Mouse (Mus musculus): ENCODE results near the gene Prrc2b. TPM values are rescaled to one million over a fixed set of nuclear protein-coding genes. Genes with fewer than 3 reads are reported as not detected.

Prrc2b gene
- 10 to 100 TPM; 33.6 to 40.3 (median 35.2) TPM for polyA plus RNA-seq (2017; shearing (Covaris generic))

DNA sequence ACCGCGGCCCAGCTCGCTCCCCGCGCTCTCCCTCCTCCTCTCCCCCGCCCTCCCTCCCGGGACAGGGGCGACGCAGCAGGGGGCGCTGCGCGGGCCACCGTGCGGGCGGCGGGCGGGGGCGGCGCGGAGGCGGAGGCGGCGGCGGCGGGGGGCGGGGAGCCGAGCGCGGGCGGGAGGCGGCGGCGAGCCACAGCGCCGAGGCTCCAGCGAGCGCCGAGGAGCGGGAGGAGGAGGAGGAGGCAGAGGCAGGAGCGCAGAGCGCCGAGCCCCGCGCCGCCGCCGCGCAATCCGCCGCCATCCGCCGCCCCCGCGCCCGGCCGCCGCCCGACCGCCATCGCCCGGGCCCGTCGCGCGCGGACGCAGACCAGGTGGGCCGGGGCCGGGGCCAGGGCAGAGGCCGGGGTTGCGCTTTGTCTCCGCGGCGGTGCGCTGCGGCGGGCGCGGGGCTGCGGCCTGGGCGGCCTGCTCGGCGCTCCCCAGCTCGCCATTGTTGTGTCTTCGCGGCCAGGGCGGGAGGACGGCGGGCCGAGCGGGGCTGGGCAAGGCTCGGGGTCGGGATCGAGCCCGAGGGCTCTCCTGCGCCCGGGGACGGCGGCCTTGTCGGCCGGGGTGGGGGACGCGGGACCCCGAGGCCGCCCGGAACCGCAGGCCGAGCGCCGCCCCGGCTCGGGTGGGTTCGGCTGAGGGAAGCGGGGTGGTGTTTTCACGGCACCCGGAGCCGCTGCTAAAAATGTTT, at the start of gene Prrc2b:
Prrc2b (plus strand) TSS at position 159 of the 736 bp plus-strand sequence.
- ATAC-seq = peak; percentile 30

DNA sequence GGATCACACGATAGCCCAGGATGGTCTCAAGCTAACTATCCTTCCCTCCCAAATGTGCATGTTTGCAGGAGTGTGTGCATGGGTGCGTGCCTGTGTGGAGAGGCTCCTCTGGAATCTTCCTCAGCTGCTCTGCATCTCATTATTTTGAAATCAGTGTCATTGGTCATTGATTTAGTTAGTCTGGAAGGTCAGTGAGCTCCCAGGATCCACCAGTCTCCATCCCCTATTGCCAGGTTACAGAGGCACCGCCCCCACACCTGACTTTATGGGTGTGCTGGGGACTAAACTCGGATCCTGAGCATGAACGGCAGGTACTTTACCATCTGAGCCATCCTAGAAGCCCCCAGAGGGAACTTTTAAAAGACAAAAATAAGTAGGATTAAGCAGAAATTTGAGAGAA, 47.9 kb upstream of the Prrc2b start:
- ATAC-seq = no peak

DNA sequence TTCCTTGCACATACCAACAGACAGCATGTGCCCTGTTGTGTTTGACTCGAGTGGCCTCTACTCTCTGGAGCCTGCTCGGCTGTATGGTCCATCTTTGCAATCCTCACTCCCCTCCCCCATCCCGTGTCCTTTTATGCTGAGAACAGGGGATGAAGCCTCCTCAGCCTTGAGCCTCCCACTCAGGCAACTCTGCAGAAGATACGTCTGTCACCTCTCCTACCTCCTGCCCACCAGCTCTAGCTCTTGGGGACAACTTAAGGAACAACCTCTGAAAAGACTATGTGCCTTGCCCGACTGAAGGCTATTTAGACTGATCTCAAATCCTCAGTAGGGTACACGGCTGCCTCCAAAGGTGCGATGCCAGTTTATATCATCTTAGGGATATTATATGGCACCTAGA, 47.3 kb upstream of the Prrc2b start:
- no peak for ATAC-seq

DNA sequence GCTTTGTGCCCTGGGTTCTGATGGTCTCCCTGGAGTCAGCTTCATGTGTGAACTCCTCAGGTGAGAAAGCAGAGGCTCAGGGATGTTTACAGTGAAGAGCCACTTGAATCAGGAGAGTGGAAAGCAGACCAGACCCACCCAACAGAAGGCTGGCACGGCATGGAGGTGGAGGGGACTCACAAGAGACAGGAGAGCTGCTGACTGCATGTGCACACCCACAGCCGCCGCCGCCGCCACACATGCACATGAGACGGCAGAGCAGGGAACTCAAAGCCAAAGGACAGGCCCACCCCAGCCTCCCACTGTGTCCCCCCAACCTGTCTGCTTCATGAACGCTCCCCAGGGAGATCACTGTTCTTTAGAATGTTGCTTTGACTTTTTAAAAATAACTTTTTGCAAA, 46.8 kb upstream of the Prrc2b start:
- no peak for ATAC-seq

DNA sequence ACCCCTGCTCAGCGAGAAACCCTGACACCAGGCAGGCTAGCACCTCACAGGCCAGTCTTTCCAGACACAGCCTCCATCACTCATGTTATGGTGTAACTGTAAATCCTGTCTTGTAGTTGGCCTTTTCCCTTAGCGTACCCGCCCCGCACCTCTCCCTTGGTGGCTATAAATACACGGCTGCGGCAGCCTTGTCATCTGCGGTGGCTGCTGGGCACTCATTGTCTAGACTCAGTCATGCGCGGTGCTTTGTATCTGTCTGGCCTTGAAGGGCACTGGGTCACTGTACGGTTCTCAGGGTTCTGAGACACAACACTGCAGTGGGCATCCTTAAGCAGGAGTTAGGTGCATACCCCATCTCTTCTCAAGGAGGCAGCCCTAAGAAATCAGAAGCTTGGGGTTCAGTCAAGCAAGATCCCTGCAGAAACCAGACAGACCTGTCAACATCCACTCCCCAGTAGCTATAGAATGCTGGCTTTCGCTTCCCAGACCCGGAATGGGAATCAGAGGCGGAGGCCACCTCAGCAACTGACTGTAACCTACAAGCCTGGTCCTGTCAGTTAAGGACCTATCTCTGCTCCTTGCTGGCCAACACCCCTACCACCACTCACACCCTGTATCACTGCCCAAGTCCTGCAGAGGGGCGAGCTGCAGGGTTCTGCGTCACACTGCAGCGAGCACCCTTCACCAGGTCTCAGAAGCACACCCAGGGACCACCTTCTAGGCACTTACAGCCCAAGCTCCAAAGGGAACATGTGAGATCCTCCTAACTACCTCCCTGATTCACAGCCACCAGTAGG, 45.6 kb upstream of the Prrc2b start:
- ATAC-seq = no peak

DNA sequence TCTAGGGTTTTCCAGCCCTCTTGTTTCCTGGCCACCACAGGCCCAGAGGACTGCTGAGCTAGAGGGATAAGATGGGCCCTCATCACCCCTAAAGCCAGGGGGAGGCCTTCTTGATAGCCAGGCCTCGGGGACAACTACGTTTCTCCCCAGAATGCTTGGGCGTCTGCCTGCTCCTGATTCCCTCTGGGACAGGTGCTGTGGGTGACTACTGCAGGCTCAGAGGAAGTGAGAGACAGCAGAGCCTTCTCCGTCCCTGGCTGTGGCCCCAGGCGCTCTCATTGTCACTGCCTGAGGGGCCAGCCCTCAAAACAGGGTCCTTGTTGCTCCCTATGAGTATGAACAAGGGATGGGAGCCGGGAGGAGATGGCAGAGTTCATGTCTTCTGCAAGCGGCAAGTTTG, 45.0 kb upstream of the Prrc2b start:
- ATAC-seq = no peak

DNA sequence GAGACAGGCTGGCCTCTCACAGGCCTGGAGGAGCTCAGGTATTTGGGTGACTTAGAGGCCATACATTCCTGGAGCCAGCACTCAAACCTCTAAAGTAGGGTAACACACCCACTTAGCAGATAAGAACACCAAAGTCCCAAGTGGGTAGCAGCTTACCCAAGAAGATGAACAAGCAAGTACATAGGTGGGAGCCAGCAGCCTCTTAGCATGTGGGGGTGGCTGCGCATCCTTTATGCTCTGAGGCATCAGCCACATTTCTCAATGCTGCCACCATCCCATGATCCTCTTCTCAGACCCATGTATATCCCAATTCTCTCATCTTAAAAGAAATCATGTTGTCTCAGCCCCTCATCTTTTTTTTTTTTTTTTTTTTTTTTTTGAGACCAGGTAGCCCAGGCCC, 39.6 kb upstream of the Prrc2b start:
- no peak for ATAC-seq

DNA sequence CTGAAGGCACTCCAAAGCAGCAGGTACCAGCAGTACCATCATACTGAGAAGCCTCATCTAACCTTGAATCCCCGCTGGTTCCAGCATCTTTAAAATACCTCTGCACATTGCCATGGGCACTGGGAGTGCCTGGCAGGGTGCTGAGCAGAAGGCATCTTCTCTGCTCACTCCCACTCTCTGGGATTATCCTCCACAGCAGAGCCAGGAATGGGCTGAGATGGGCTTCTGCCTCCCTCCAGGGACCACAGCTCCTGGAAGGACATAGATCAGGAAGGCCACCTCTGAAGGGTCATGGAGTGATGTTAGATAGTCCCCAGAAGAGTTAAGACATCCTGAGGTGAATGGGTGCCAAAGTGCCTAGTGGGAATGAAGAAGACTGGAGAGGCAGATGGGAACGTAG, 38.3 kb upstream of the Prrc2b start:
- ATAC-seq = no peak

DNA sequence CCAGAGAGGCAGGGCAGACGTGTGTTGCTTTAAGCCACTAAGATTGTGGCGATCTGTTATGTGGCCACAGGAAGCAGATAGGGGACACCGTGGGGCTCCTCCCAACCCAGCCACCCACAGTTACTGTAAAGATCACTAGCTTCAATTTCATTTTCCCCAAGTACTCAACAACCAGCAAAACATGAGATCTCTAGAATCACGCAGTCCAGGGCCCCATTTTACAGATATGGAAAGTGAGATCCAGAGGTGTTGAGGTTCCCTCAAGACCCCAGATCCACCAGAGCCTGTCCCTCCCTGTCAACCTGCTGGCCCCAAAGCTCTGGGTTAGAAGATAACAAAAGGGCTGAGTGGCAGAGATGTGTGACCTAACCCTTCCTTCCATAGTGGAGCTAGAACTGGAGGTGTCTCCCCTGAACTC, 35.0 kb upstream of the Prrc2b start:
- no peak for ATAC-seq

DNA sequence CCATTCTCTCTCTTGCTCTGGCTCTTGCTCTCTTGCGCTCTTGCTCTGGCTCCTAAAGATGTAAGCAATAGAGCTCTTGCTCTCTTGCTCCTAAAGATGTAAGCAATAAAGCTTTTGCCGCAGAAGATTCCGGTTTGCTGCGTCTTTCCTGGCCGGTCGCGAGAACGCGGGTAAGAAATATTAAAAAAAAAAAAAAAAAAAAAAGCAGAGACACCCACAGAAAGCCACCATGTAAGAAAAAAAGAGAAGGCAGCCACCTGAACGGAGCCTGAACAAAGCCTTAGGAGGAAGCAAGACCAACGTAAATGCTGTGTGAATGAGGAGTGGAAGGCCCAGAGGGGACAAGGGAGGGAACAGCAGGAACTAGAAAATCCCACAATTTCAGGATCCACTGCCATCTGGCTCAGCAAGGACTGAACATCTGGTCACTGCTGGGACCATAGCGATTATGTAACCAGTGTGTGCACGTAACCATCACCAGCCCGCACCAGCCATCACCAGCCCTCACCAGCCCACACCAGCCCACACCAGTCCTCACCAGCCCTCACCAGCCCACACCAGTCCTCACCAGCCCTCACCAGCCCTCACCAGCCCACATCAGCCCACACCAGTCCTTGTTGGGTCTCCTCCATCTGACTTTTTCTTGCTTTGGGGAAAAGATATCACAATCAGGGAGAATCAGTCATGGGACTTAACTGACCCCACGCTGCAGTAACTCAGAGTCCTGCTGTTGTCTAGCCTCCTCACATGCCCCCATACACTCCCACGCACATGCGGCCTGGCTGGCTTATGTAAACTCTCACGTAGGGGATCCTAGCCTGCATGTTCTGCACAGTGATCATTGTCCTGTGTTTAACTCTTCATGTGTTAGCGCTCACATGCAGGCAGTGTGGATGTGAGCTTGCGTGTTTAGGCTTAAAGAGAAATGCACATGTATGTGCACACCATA, 30.8 kb upstream of the Prrc2b start:
- no peak for ATAC-seq

DNA sequence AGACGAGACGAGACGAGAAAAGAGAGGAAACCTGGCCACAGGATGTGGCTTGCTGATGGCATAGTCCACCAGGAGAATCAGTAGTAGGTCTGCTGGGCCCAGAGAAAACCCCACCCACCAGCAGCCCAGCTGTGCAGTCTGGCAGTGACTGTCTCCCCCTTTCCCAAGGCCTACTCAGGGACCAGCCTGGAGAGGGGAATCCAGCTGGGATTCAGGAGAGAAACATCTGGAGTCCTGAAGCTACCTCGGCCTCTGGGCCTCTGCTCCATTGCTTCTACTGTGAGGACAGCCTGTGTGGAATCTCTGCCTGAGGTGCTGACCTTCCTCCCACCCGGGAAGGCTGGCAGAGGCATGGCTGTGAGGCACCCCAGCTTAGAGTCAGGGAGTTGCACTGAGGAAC, 29.7 kb upstream of the Prrc2b start:
- no peak for ATAC-seq

DNA sequence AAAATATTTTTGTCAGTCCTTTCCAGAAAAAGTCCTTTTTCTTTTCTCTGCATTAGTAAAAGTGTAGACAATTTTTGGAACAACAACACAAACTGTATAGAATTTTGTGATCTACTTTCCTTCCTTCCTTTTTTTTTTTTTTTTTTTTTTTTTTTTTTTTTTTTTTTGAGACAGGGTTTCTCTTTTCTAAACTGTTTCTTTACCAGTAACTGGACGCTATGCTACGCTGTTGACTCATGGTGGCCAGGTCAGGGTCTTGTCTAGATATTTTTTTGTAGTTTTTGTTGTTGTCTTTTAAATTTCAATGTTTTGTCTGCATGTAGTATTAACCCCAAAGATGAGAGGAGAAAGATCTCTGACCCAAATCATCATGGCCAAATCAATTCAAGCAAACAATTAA, 29.1 kb upstream of the Prrc2b start:
- no peak for ATAC-seq

DNA sequence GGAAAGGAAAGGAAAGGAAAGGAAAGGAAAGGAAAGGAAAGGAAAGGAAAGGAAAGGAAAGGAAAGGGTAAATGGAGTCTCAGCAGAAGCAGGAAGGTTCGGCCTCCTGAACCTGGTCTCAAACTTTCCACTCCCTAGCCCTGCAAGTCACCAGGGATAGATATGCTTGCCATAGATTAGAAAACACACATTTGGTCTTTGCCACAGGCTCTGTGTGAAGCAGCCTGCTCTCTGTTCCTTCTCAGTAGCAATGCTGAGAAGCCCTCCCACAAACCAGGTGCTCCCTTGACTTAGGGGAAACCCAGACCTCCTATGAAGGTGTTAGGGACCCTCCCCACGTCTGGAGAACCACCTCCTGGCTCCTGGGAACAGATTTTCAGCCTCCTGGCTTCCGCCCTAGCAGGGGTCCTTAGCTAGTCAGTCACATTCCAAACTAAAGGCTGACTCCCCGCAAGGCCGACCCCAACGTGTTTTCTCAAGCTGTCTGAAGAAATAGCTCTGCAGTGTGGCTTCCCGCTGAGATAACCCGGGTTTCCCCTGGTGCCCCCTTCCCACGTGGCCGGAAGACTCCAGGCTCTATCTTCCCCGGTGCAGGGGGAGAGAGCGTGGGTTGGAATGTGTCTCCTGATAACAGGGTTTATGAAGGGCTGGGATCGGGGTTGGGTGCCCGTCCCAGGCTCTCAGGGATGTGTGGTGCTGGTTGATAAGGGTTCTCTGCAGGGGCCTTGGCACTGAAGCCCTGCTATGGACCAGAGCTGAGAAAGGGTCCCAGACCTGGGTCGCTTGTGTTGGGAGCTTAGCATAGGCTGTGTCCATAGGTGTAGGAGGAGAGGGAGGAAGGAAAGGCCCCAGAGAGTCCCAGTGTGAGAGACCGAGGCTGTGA, 23.0 kb upstream of the Prrc2b start:
- ATAC-seq = no peak

DNA sequence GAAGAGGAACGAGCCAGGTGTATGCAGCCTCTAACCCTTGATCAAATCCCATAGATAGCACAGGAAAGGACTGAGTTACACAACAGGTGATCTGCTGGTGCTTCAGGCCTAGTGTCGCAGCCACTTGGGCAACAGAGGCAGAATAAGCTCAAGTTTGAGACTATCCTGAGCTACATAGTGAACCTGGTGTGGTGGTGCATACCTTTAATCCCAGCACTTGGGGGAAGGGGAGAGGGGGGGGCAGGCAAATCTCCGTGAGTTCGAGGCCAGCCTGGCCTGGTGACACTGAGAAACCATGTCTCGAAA, 22.4 kb upstream of the Prrc2b start:
- ATAC-seq = no peak

DNA sequence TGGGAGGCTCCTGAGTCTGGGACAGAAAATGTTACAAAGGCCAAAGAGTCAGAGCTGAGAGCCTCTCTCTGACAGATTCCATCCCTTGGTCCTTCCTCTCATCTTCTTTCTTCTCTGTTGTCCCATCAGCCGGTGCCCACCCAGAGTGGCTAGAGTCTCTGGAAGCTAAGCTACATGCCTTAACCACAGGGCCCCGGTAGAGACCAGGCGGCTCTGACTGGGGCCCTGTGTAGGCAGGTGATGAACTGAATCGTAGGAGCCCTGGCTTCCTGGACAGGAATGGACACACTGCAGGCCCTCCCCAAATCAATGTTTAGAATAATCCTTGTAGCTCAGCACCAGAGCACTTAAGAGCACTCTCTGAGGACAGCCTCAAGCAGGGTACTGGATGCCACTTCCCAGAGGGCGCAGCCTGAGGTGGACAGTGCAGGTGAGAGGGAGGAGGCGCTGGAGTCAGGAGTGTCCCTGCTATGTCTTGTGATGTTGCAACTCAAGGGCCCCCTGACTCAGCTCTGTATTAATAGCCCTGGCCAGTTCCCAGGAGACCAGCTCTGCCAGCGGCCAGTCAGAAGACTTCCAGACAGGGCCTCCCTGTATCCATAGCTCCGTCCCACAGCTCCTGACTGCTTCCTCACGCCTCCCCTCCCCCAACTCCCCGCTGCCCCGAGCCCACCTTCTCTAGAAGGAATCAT, 21.4 kb upstream of the Prrc2b start:
- no peak for ATAC-seq

DNA sequence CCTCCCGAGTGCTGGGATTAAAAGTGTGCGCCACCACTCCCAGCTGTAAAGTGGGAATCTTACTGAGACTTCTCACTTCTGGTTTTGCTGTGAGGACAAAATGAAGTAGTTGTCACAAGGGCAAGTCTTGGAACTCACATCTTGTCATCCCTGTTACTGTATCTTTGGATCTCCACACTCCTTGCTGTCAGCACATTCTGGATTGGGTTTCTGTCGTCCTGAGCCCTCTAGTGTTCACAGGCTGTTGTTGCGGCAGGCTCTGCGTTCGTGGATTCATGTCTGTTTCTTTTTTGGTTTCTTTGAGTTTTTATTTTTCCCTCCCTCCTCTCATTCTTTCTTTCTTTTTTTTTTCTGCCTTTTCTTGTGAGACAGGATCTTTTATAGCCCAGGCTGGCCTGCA, 20.4 kb upstream of the Prrc2b start:
- ATAC-seq = peak; percentile 64

DNA sequence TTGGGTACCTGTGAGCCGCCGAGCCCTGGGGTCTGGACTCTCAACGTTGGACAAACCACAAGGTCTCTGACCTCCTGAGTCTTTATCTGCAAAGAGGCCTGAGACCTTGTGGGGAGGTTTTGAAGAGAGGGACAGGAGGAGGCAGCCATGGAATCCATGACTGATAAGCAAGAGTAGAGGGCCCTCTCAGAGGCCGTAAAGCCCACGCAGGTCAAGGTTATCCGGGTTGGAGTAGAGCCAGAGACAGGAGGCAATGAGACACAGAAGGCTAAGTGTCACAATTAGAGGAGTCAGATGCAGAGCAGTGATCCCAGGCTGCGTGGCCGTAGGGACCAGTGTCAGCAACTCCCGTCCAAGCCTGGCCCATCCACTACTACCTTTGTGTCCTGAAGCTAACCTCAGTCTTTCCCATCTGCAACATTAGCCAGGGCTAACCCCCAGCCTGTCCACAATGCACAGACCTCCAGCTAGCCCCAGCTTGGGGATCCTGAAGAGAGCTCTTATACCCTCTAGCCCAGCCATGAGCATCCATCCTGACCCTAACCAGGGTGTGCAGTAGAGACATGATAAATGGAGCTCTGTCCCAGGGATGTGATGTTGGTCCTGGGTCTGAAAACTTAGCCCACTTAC, 19.6 kb upstream of the Prrc2b start:
- ATAC-seq = no peak

DNA sequence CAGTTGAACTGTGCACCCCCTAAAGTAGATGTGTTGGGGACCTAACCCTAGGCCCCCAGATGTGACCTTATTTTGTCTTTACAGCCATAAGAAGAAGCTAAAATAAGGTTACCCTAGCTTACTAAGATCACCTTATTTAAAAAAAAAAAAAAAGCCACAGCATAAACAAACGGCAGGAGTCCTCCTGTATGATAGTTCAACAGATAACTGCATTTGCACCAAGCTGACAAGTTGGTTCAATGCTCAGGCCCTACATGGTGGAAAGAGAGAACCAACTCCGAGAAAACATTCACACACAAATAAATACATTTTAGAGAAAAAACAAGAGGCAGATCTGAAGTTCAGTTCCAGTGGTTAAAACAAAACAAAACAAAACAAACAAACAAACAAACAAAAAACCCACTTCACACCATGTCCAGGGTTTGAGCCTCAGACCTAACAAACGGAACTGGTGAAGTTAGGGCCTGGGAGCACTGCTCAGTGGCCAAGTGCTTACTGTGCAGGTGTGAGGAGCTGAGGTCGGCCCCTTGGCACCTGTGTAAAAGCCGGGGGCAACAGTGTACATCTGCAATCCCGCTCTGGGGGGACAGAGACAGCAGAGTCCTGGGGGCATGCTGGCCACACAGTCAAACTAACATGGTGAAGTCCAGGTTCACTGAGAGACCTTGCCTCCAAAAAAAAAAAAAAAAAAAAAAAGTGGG, 18.9 kb upstream of the Prrc2b start:
- ATAC-seq = no peak

DNA sequence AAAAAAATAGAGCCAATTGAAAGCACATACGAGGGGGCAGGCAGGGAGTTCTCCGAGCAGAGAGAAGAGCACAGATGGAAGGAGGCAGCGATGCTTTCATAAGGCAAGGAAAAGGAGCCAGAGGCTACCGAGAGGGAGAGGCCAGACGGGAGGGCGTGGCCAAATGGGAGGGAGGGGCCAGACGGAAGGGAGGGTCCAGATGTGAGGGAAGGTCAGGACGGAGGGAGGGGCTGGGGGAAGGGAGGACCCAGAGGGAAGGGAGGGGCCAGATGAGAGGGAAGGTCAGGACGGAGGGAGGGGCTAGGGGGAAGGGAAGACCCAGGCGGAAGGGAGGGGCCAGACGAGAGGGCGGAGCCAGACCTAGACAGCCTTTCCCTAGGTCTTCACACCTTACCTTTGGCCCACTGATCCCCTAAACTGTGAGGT, 18.3 kb upstream of the Prrc2b start:
- ATAC-seq = no peak

DNA sequence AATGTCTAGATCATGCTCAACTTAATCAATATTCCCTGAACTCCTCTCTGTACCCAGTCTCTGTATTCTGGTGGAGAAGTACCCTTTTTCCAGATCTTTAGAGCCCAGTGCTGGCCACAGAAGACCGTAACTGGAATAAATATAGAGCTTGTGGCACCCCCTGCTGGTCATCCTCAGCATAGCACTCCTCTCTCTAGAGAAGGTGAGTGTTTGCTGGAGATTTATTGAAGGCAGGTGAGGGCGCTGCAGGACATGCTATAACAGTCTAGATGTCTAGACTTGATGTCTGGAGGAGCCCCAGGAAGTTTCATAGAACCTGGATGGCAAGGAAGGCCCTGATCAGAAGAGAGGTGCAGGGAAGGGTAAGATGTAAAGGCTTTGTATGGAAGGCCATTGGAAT, 16.8 kb upstream of the Prrc2b start:
- ATAC-seq = peak; percentile 60

Measured in inflammation-experienced regulatory T-cells, adult 6 months (primary cell).